Mouse (Mus musculus) spleen, postnatal 10 days (tissue): ENCODE results near the gene Psmc3.
A peak's percentile ranks its signal among the peaks of the same experiment; 100 is the strongest.
"Not testable (repeated sequence)": the region's sequence is repeated elsewhere in the genome, so short reads cannot be mapped to it uniquely, and the experiment has no call there.

Experiments
- DNase-seq, 2 experiments: peaks; one replicate each; pipeline ENCODE4 v3.0.0; 2021 to 2022; ENCODE audit warnings: low spot score in 2 of 2

Gene Psmc3

DNA sequence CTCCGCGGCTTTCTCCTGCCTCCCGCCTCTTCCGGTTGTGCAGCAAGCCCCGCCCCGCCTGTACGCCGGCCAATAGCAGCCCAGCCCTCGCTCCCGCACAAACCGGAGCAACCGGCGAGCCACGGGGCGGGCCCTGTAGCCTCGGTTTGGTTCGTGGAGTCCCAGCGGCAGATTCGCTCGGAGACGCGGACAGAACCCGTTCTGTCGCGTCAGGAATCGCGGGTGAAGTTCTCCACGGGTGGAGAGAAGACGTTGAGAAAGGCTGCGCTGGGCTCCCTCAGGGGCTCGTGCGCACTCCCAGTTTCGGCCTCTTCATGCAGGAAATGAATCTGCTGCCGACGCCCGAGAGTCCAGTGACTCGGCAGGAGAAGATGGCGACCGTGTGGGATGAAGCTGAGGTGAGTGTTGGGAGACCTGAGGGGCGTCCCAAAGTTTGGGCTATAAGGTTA lies at the start of gene Psmc3:
Psmc3 (plus strand) TSS at position 76 of the 449 bp plus-strand sequence.
- DNase-seq = peak; percentile 95 to 98

GRCm38 (mm10) chr2:91008536-91008935 lies 45.3 kb upstream of the Psmc3 start:
- DNase-seq = no peak

DNA sequence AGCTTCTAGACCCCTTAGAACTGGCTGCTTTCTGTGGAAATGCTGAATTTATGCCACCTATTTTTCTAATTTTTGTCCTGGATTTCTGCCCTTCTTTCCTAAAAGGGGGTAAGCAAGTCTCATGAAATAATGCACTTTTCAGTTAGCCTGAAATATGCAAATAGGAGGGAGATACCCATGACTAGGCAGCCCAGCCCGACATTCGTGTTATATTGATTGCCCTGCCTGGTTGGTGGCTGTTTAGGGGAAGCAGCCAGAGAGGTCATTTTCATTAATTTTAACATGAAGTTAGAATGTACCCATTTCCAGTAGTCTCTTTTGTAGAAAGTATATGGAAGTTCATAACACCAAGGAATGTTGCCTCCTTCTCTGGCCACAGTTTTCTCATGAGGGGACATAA lies 39.9 kb upstream of the Psmc3 start:
- DNase-seq = no peak

DNA sequence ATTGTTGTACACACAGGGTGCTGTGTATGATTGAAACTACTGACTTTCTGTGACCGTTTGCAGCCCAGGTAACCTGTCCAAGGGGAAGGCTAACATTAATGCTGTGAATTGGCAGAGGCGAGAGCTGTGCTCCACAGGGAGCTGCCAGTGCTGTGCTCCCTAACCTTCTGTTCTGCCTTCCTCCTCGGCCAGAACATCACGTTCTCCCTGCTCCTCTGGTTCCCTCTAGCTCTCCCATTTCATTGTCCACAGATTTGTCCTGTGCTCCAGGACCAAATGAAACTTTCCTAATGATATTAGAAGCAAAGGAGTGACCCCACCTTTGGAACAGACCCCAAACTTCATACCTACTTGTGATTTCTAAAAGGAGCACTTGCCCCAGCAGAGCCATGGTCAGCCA lies 38.4 kb upstream of the Psmc3 start:
- DNase-seq = no peak

- no peak for DNase-seq
These were observed 35.6 kb upstream of the Psmc3 start for GRCm38 (mm10) chr2:91018061-91018788.

DNA sequence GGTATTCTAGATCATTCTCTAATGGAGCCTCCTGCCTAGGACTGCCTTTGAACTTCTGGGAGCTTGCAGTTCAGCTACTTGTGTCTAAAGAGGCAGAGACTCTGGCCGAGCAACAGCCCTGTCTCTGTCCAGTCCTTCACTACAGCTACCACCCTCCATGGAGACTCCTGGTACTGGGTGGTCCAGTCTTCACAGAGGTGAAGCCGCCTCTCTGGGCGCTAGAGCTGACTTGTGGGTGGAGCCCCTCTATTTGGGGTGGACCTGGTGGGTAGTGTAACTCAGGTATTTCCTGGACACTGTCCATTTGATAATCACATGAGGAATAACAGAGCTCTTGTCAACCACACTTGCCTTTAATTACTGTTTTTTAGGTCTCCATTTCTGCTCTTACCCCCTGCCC lies 33.9 kb upstream of the Psmc3 start:
- DNase-seq = no peak

- DNase-seq = not testable (repeated sequence)
These were observed 31.5 kb upstream of the Psmc3 start for GRCm38 (mm10) chr2:91022266-91022665.

DNA sequence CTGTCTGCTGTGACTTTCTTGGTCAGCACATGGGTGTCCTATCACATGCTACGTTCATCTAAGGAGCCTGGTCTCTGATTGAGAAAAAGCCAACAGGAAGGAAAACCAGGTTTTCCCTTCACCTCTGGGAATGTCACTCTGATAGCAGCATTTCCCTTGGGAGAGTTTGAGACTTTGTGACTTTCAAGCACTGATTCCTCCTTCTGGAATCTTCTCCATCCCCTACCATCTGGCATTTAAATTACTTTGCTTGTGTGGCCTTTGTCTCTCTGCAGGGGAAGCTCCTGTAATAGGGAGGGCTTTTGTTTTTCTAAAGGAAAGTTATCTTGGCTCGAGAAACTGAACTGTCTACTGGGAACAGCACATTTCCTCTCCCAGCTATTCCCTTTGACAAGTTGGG lies 30.7 kb upstream of the Psmc3 start:
- DNase-seq = no peak

- no peak for DNase-seq
These were observed 29.9 kb upstream of the Psmc3 start for GRCm38 (mm10) chr2:91023956-91024355.

DNA sequence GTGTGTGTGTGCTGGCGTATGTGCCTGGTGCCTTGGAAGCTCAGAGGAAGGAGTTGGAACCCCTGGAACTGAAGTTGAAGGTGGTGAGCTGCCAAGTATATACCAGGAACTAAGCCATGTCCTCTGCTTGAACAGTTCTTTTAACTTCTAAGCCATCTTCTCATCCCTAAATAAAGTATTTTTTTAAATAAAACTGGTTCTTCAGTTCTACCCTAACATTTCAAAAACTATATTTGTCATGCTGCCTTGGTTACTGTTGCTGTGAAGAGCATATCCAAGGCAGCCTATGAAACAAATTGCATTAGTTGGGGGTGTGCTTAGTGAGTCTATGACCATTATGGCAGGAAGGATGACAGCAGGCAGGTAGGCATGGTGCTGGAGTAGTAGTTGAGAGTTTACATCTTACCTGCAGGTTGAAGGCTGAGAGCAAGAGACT lies 28.7 kb upstream of the Psmc3 start:
- no peak for DNase-seq

- no peak for DNase-seq
These were observed 27.3 kb upstream of the Psmc3 start for GRCm38 (mm10) chr2:91026491-91026890.

DNA sequence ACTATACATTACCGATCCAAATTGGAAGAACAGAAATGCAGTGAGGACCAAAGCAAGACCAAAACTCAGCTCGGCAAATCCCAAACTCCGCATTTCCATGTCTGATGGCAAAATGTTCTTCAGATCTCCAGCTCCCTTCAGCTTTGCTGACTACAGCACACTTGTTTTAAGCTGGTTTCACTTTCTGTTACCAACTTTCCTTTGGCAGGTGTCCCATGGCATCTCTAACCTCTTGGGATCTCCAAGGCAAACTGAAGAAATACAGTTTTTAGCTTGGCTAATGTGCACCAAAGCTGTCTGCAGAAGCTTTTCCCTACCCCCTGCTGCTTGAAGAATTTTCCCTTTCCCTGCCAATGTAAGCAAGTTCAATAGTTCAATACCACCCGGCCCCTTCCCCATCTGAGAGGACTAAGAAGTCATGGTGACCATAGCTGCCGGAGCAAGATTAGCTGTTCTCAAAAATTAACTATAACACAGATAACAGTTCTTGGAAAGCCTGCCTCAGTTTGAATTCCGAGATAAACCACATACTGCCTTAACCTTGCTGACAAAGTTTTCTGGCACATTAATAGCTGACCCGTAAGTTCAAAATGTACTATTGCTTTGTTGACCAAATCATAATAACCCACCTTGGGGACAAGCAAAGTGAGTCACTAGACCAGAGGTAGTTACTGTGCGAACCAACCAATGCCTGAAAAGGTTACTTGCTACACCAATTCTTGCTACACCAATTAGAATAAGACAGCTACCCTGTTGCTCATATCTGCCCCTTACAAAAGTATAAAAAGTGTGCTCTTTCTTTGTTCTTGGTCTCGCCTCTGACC lies 26.2 kb upstream of the Psmc3 start:
- no peak for DNase-seq

DNA sequence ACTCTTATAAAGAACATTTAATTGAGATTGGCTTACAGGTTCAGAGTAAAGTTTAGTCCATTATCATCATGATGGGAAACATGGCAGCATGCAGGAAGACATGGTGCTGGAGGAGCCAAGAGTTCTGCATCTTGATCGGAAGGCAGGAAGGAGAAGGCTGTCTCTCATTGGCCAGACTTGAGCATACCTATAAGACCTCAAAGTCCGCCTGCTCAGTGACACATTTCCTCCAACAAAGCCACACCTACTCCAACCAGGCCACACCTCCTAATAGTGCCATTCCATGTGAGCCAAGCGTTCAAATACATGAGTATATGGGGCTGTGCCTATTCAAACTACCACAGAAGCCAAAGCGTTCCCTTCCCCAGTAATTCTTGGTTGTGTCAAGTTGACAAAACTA lies 22.6 kb upstream of the Psmc3 start:
- DNase-seq = no peak

- no peak for DNase-seq
These were observed 20.8 kb upstream of the Psmc3 start for GRCm38 (mm10) chr2:91033000-91033399.

GRCm38 (mm10) chr2:91035385-91035784 lies 18.4 kb upstream of the Psmc3 start, which contains the start of gene Rapsn:
Gene Rapsn, plus strand, starts transcription at chr2:91035620.
- no peak for DNase-seq

DNA sequence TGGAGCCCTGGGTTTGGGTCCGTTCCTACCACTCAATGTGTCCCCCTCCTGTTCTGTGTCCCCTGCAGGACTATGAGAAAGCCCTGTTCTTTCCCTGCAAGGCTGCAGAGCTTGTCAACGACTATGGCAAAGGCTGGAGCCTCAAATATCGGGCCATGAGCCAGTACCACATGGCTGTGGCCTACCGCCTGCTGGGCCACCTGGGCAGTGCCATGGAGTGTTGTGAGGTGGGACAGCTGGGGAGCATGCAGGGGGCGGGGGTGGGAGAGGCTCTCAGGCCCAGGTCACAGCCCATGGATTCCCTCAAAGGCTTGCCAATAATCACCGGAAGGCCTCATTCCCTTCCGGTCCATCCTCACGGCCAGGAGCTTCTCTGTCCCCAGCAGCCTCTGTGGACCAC lies 12.0 kb upstream of the Psmc3 start:
- DNase-seq = no peak

DNA sequence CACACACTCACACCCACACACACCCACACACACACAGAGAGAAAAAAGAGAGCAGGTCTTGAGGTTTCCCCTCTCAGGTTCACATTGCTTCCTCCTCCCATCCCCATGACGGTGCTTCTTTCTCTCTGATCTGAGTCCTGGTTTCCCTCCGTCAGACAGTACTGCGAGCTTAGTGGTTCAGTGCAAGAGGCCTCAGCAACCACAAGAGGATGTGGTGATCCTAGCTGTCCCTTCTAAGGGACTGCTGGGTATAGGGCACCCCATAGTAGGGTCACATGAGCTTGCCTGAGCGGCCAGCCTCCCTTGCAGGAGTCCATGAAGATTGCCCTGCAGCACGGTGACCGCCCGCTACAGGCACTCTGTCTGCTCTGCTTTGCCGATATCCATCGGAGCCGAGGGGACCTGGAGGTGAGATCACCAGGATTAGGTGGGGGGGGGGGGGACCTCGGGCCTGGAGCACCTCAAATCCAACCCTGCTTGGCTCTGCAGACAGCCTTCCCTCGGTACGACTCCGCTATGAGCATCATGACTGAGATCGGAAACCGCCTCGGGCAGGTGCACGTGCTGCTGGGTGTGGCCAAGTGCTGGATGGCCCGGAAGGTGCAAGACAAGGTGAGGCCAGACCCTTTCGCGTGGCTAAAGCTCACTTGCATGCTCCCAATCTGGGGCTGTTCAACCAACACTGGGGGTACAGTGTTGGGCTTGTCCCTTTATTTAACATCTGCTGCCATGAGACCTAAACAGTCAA lies 11.0 kb upstream of the Psmc3 start:
- DNase-seq = no peak

DNA sequence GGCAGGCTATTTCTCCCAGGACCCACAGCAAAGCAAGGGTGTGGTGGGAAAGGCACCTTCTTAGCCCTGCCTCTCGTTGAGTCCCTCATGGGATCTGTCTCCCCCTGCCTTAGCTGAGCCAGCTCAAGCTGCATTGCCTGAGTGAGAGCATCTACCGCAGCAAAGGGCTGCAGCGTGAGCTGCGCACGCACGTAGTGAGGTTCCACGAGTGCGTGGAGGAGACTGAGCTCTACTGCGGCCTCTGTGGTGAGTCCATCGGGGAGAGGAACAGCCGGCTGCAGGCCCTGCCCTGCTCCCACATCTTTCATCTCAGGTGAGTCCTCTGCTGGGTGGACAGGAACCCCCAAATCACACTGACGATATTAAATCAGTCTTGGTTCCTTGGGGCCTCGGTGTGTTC lies 9.1 kb upstream of the Psmc3 start:
- DNase-seq = no peak

- DNase-seq = not testable (repeated sequence)
These were observed 8.0 kb upstream of the Psmc3 start for GRCm38 (mm10) chr2:91045805-91046204.

- DNase-seq = no peak
These were observed 6.5 kb upstream of the Psmc3 start for GRCm38 (mm10) chr2:91047359-91047758.

DNA sequence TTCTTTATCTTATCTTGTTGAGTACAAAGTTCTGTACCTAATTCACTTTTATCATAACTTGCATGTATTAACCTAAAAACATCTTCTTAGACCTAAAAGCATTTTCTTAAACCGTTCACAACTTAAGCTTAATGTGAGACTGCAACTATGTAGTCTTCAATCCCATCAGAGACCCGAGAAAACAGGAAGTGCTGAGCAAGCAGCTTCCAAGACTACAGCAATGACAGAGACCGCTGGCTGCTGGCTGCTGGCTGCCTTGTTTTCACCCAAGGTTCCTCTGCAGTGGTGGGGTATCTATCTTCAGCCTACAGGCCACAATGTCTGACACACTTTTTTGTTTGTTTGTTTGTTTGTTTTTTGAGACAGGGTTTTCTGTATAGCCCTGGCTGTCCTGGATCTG lies 1.9 kb upstream of the Psmc3 start:
- DNase-seq = no peak

DNA sequence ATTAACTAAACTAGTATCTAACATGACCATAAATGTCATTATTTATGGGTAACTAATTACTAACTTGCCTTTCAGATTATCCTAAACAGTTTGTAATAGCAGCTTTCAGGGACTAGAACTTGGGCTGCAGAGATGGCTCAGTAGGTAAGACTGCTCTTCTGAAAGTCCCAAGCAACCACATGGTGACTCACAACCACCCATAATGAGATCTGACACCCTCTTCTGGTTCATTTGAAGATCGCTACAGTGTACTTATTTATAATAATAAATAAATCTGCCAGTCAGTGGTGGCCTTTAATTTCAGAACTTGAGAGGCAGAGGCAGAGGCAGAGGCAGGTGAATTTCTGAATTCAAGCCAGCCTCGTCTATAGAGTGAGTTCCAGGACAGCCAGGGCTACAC lies 1.1 kb upstream of the Psmc3 start:
- no peak for DNase-seq
